Mouse (Mus musculus) left cerebral cortex, postnatal 4 days (tissue): ENCODE results near the gene Ncapd3. TPM values are rescaled to one million over a fixed set of nuclear protein-coding genes. Genes with fewer than 3 reads are reported as not detected.

Experiments used
- DNase-seq: peaks from one replicate; pipeline ENCODE4 v3.0.0-alpha.2; 2022
- intact Hi-C: fragments of 180-260 bp; cut with DNase I; formaldehyde crosslinking; loops from one replicate; pipeline ENCODE4 v1.15.1; 2025
- total RNA-seq, 2 experiments: library from RNA; stranded (reverse); gene quantifications; 2 replicates each; pipeline ENCODE4 v1.2.3; 2021

The Ncapd3 gene
- total RNA-seq, 2 experiments from 2014 or later, result 17.3 to 18.3 TPM

- intact Hi-C loops, result no loop called here
- DNase-seq, result no peak
Measured at GRCm38 (mm10) chr9:27121254-27121653, 91.3 kb downstream of the Ncapd3 start.

- intact Hi-C loops, result no loop called here
Measured at GRCm38 (mm10) chr9:27122076-27122475, 92.1 kb downstream of the Ncapd3 start.

GRCm38 (mm10) chr9:27122963-27123362, 93.0 kb downstream of the Ncapd3 start:
- no peak for DNase-seq
- intact Hi-C loops, result no loop called here

More at GRCm38 (mm10) chr9:27122076-27122475, 92.1 kb downstream of the Ncapd3 start:
- no peak for DNase-seq

- intact Hi-C loops, result no loop called here
- no peak for DNase-seq
Measured at GRCm38 (mm10) chr9:27123947-27124346, 94.0 kb downstream of the Ncapd3 start.

- intact Hi-C loops, result no loop called here
- peak; percentile 15 for DNase-seq
Measured at GRCm38 (mm10) chr9:27125450-27125849, 95.5 kb downstream of the Ncapd3 start.

- no peak for DNase-seq
- intact Hi-C loops, result no loop called here
Measured at GRCm38 (mm10) chr9:27126543-27126942, 96.6 kb downstream of the Ncapd3 start.

GRCm38 (mm10) chr9:27128629-27129028, 98.7 kb downstream of the Ncapd3 start:
- intact Hi-C loops, result no loop called here
- DNase-seq, result no peak

- intact Hi-C loops, result no loop called here
- peak; percentile 53 for DNase-seq
Measured at GRCm38 (mm10) chr9:27134410-27134809, 104.4 kb downstream of the Ncapd3 start.

- DNase-seq, result no peak
- intact Hi-C loops, result no loop called here
Measured at GRCm38 (mm10) chr9:27135372-27135771, 105.4 kb downstream of the Ncapd3 start.

GRCm38 (mm10) chr9:27136651-27137050, 106.7 kb downstream of the Ncapd3 start:
- DNase-seq, result no peak
- intact Hi-C loops, result no loop called here

- intact Hi-C loops, result no loop called here
- DNase-seq, result no peak
Measured at GRCm38 (mm10) chr9:27140432-27141065, 110.6 kb downstream of the Ncapd3 start.

GRCm38 (mm10) chr9:27144271-27144840, 114.4 kb downstream of the Ncapd3 start:
- intact Hi-C loops, result no loop called here
- no peak for DNase-seq

Other genes with a start within 250 kb of the Ncapd3 start
- gene Glb1l2, start 223.7 kb upstream of the Ncapd3 start, total RNA-seq, result 1 to 10 TPM; 1.2 to 1.9 TPM
- gene Glb1l3, start 169.3 kb upstream of the Ncapd3 start, total RNA-seq, result not detected
- gene Gm1110, start 107.1 kb upstream of the Ncapd3 start, total RNA-seq, result not detected
- gene Acad8, start 30.6 kb upstream of the Ncapd3 start, total RNA-seq, result 10 to 100 TPM; 25.8 to 28.7 TPM
- 10 to 100 TPM; 82.7 to 94.0 TPM for gene Thyn1, start 30.5 kb upstream of the Ncapd3 start, total RNA-seq
- 100 to 1,000 TPM; 116 to 117 TPM for gene Vps26b, start 110 bp upstream of the Ncapd3 start, total RNA-seq
- gene Jam3, start 125.2 kb downstream of the Ncapd3 start, total RNA-seq, result 10 to 100 TPM; 21.6 to 22.4 TPM